Mouse (Mus musculus) midbrain, embryonic 10.5 days (tissue): Measurements from ENCODE around the gene Clca1. TPM values are rescaled to one million over a fixed set of nuclear protein-coding genes. Genes with fewer than 3 reads are reported as not detected.
"Not testable (repeated sequence)": the region's sequence is repeated elsewhere in the genome, so short reads cannot be mapped to it uniquely, and the experiment has no call there.

Experiments used
- DNase-seq: peaks from one replicate; pipeline ENCODE4 v3.0.0-alpha.2; 2017; ENCODE audit warnings: low spot score
- H3K27ac ChIP-seq: fragments of 300-500 bp; sonication (generic); replicated peaks from 2 replicates; pipeline ENCODE4 v1.5.1; 2016; ENCODE audit warnings: mild to moderate bottlenecking
- H3K27me3 ChIP-seq: fragments of 300-500 bp; sonication (generic); 2 replicates; pipeline ENCODE4 v1.6.1; 2016; ENCODE audit warnings: low read depth, mild to moderate bottlenecking; ENCODE audit not compliant: poor library complexity, severe bottlenecking
- H3K36me3 ChIP-seq: fragments of 300-500 bp; sonication (generic); 2 replicates; pipeline ENCODE4 v1.6.1; 2016; ENCODE audit warnings: mild to moderate bottlenecking, moderate library complexity
- H3K4me1 ChIP-seq: fragments of 300-500 bp; sonication (generic); 2 replicates; pipeline ENCODE4 v1.6.1; 2016
- H3K4me3 ChIP-seq: fragments of 300-500 bp; sonication (generic); 2 replicates; pipeline ENCODE4 v1.5.1; 2016; ENCODE audit warnings: mild to moderate bottlenecking, moderate library complexity
- H3K9me3 ChIP-seq: fragments of 300-500 bp; sonication (generic); replicated peaks from 2 replicates; pipeline ENCODE4 v1.6.1; 2016; ENCODE audit warnings: mild to moderate bottlenecking
- whole genome bisulfite sequencing: fragments of 180-500 bp; shearing (Covaris S2); methylation state at CpG from one replicate; pipeline ENCODE4 v1.1.7; 2016; 5-methylcytosine and 5-hydroxymethylcytosine counted together
- polyA plus RNA-seq: library from polyadenylated mRNA; unstranded; fragments of >200 nt; fragmentation: Nextera tagmentation; extraction: Ambion mirVana; gene quantifications from 2 replicates; pipeline ENCODE4 v1.2.1, GENCODE M21; 2016

The Clca1 gene
- polyA plus RNA-seq = not detected in 2 replicates

- no peaks in the 10 kb centered on the region for H3K4me1 ChIP-seq
- no peaks in the 10 kb centered on the region for H3K27me3 ChIP-seq
- DNase-seq = no peak
- no peaks in the 10 kb centered on the region for H3K36me3 ChIP-seq
- no peak within 1 kb of the TSS for H3K4me3 ChIP-seq
- no peaks in the 10 kb centered on the region for H3K9me3 ChIP-seq
- no peak within 1 kb of the TSS for H3K27ac ChIP-seq
Observed at GRCm38 (mm10) chr3:145032676-145033075, at the start of gene Clca1. Clca1 (minus strand) TSS chr3:145032776.

GRCm38 (mm10) chr3:145080904-145081303 lies 48.3 kb upstream of the Clca1 start:
- no peaks in the 10 kb centered on the region for H3K27me3 ChIP-seq
- no peaks in the 10 kb centered on the region for H3K36me3 ChIP-seq
- H3K4me3 ChIP-seq = no peak overlapping the region
- H3K27ac ChIP-seq = no peak overlapping the region
- no peak for DNase-seq
- H3K4me1 ChIP-seq = no peaks in the 10 kb centered on the region
- 81% methylated on average over 8 of the region's 8 CpGs for WGBS
- H3K9me3 ChIP-seq = no peaks in the 10 kb centered on the region

GRCm38 (mm10) chr3:145078405-145078804 lies 45.8 kb upstream of the Clca1 start:
- Histone ChIP-seq H3K9me3 (no peaks in the 10 kb centered on the region), H3K4me1 (no peaks in the 10 kb centered on the region), H3K36me3 (no peaks in the 10 kb centered on the region), H3K27me3 (no peaks in the 10 kb centered on the region), H3K27ac (no peak overlapping the region), H3K4me3 (no peak overlapping the region)
- no peak for DNase-seq
- WGBS = 89% methylated on average over 6 of the region's 6 CpGs

- H3K4me3 ChIP-seq = no peak overlapping the region
- H3K27me3 ChIP-seq = no peaks in the 10 kb centered on the region
- no peaks in the 10 kb centered on the region for H3K4me1 ChIP-seq
- H3K36me3 ChIP-seq = no peaks in the 10 kb centered on the region
- no peak for DNase-seq
- 92% methylated on average over 3 of the region's 3 CpGs for WGBS
- H3K27ac ChIP-seq = no peak overlapping the region
- no peaks in the 10 kb centered on the region for H3K9me3 ChIP-seq
Observed at GRCm38 (mm10) chr3:145072339-145072738, 39.8 kb upstream of the Clca1 start.

GRCm38 (mm10) chr3:145068964-145069363 lies 36.4 kb upstream of the Clca1 start:
- no peak overlapping the region for H3K27ac ChIP-seq
- WGBS = 81% methylated on average over 4 of the region's 4 CpGs
- no peaks in the 10 kb centered on the region for H3K4me1 ChIP-seq
- no peak overlapping the region for H3K4me3 ChIP-seq
- no peaks in the 10 kb centered on the region for H3K27me3 ChIP-seq
- DNase-seq = no peak
- H3K9me3 ChIP-seq = no peaks in the 10 kb centered on the region
- no peaks in the 10 kb centered on the region for H3K36me3 ChIP-seq

- not testable (repeated sequence) for H3K9me3 ChIP-seq, H3K4me1 ChIP-seq, DNase-seq, H3K27ac ChIP-seq, H3K36me3 ChIP-seq, H3K27me3 ChIP-seq, H3K4me3 ChIP-seq
- WGBS = 93% methylated on average over 3 of the region's 3 CpGs
Observed at GRCm38 (mm10) chr3:145055138-145055537, 22.6 kb upstream of the Clca1 start.

- no peak for DNase-seq
- Histone ChIP-seq H3K27ac (no peak overlapping the region), H3K36me3 (no peaks in the 10 kb centered on the region), H3K4me3 (no peak overlapping the region), H3K27me3 (no peaks in the 10 kb centered on the region), H3K4me1 (no peaks in the 10 kb centered on the region), H3K9me3 (no peaks in the 10 kb centered on the region)
- 83% methylated on average over 3 of the region's 3 CpGs for WGBS
Observed at GRCm38 (mm10) chr3:145049820-145050219, 17.2 kb upstream of the Clca1 start.

- H3K9me3 ChIP-seq = no peaks in the 10 kb centered on the region
- H3K4me3 ChIP-seq = no peak overlapping the region
- H3K36me3 ChIP-seq = no peaks in the 10 kb centered on the region
- no peak for DNase-seq
- H3K4me1 ChIP-seq = no peaks in the 10 kb centered on the region
- no peak overlapping the region for H3K27ac ChIP-seq
- no peaks in the 10 kb centered on the region for H3K27me3 ChIP-seq
- WGBS = 84% methylated on average over 3 of the region's 3 CpGs
Observed at GRCm38 (mm10) chr3:145038813-145039212, 6.2 kb upstream of the Clca1 start.

GRCm38 (mm10) chr3:145028036-145028435 lies 4.5 kb downstream of the Clca1 start:
- no peaks in the 10 kb centered on the region for H3K4me1 ChIP-seq
- DNase-seq = no peak
- H3K27ac ChIP-seq = no peak overlapping the region
- H3K4me3 ChIP-seq = no peak overlapping the region
- WGBS = 65% methylated on average over 3 of the region's 3 CpGs
- no peaks in the 10 kb centered on the region for H3K36me3 ChIP-seq
- no peaks in the 10 kb centered on the region for H3K9me3 ChIP-seq
- H3K27me3 ChIP-seq = no peaks in the 10 kb centered on the region

- H3K4me1 ChIP-seq = no peaks in the 10 kb centered on the region
- WGBS = 30% methylated on average over 3 of the region's 3 CpGs
- DNase-seq = peak; percentile 32
Observed at GRCm38 (mm10) chr3:145026750-145027149, 5.8 kb downstream of the Clca1 start.

GRCm38 (mm10) chr3:145017807-145018206 lies 14.8 kb downstream of the Clca1 start:
- Histone ChIP-seq H3K4me1 (no peaks in the 10 kb centered on the region), H3K4me3 (no peak overlapping the region), H3K27me3 (no peaks in the 10 kb centered on the region), H3K36me3 (no peaks in the 10 kb centered on the region), H3K9me3 (no peaks in the 10 kb centered on the region), H3K27ac (no peak overlapping the region)
- DNase-seq = no peak
- 54% methylated on average over 3 of the region's 3 CpGs for WGBS

More at GRCm38 (mm10) chr3:145026750-145027149, 5.8 kb downstream of the Clca1 start:
- H3K36me3 ChIP-seq = no peaks in the 10 kb centered on the region
- no peaks in the 10 kb centered on the region for H3K27me3 ChIP-seq
- no peaks in the 10 kb centered on the region for H3K9me3 ChIP-seq
- no peak overlapping the region for H3K27ac ChIP-seq
- H3K4me3 ChIP-seq = no peak overlapping the region

- WGBS = 38% methylated on average over 5 of the region's 5 CpGs
- no peak overlapping the region for H3K27ac ChIP-seq
- H3K4me3 ChIP-seq = no peak overlapping the region
- DNase-seq = no peak
- H3K27me3 ChIP-seq = no peaks in the 10 kb centered on the region
- no peaks in the 10 kb centered on the region for H3K9me3 ChIP-seq
- no peaks in the 10 kb centered on the region for H3K36me3 ChIP-seq
- H3K4me1 ChIP-seq = no peaks in the 10 kb centered on the region
Observed at GRCm38 (mm10) chr3:145004422-145004821, 28.2 kb downstream of the Clca1 start.

- DNase-seq = no peak
- H3K9me3 ChIP-seq = no peaks in the 10 kb centered on the region
- H3K4me1 ChIP-seq = no peaks in the 10 kb centered on the region
- H3K4me3 ChIP-seq = no peak overlapping the region
- H3K36me3 ChIP-seq = no peaks in the 10 kb centered on the region
- no peaks in the 10 kb centered on the region for H3K27me3 ChIP-seq
- H3K27ac ChIP-seq = no peak overlapping the region
- 85% methylated on average over 1 of the region's 1 CpGs for WGBS
Observed at GRCm38 (mm10) chr3:145000912-145001311, 31.7 kb downstream of the Clca1 start.

GRCm38 (mm10) chr3:144993055-144993454 lies 39.5 kb downstream of the Clca1 start:
- no peak overlapping the region for H3K27ac ChIP-seq
- H3K9me3 ChIP-seq = no peaks in the 10 kb centered on the region
- H3K36me3 ChIP-seq = no peaks in the 10 kb centered on the region
- no peak for DNase-seq
- no peak overlapping the region for H3K4me3 ChIP-seq
- 90% methylated on average over 5 of the region's 5 CpGs for WGBS
- H3K4me1 ChIP-seq = no peaks in the 10 kb centered on the region
- H3K27me3 ChIP-seq = no peaks in the 10 kb centered on the region
